Mouse (Mus musculus) forebrain, embryonic 15.5 days (tissue): ENCODE results near the gene Nln. TPM values are rescaled to one million over a fixed set of nuclear protein-coding genes. Genes with fewer than 3 reads are reported as not detected.
A peak's percentile ranks its signal among the peaks of the same experiment; 100 is the strongest.

Experiments
- ATAC-seq: fragments of 200-750 bp; cut with Nextera tagmentation; replicated peaks from 2 replicates; pipeline ENCODE4 v1.8.0; 2017; ENCODE audit warnings: mild to moderate bottlenecking, moderate TSS enrichment, moderate library complexity
- H3K27ac ChIP-seq: fragments of 300-500 bp; sonication (generic); replicated peaks from 2 replicates; pipeline ENCODE4 v1.5.1; 2015; ENCODE audit warnings: mild to moderate bottlenecking, inconsistent platforms
- H3K27me3 ChIP-seq: fragments of 300-500 bp; sonication (generic); 2 replicates; pipeline ENCODE4 v1.6.1; 2015; ENCODE audit warnings: inconsistent platforms
- H3K36me3 ChIP-seq: fragments of 300-500 bp; sonication (generic); 2 replicates; pipeline ENCODE4 v1.6.1; 2015; ENCODE audit warnings: mild to moderate bottlenecking, inconsistent platforms
- H3K4me1 ChIP-seq: fragments of 300-500 bp; sonication (generic); 2 replicates; pipeline ENCODE4 v1.6.1; 2015; ENCODE audit warnings: inconsistent platforms
- H3K4me2 ChIP-seq: fragments of 300-500 bp; sonication (generic); replicated peaks from 2 replicates; pipeline ENCODE4 v1.6.1; 2015; ENCODE audit warnings: mild to moderate bottlenecking, inconsistent platforms
- H3K4me3 ChIP-seq: fragments of 300-500 bp; sonication (generic); 2 replicates; pipeline ENCODE4 v1.5.1; 2015; ENCODE audit warnings: mild to moderate bottlenecking, inconsistent platforms
- H3K9ac ChIP-seq: fragments of 300-500 bp; sonication (generic); replicated peaks from 2 replicates; pipeline ENCODE4 v1.6.1; 2015; ENCODE audit warnings: mild to moderate bottlenecking, inconsistent platforms
- H3K9me3 ChIP-seq: fragments of 300-500 bp; sonication (generic); 2 replicates; pipeline ENCODE4 v1.6.1; 2016; ENCODE audit warnings: inconsistent platforms
- WGBS: fragments of 180-500 bp; shearing (Covaris S2); methylation state at CpG from one replicate; pipeline ENCODE4 v1.1.7; 2015; ENCODE audit warnings: mixed read lengths; 5-methylcytosine and 5-hydroxymethylcytosine counted together
- polyA plus RNA-seq: library from polyadenylated mRNA; unstranded; fragments of >200 nt; fragmentation: Nextera tagmentation; extraction: Ambion mirVana; gene quantifications from 2 replicates; pipeline ENCODE4 v1.2.1, GENCODE M21; 2015

The Nln gene
- 35.7 and 38.1 TPM in 2 replicates for polyA plus RNA-seq

- peak; percentile 96 for ATAC-seq
- Histone ChIP-seq H3K27me3 (no peaks in the 10 kb centered on the region), H3K4me3 (peak within 1 kb of the TSS; percentile 83), H3K9me3 (no peaks in the 10 kb centered on the region), H3K4me2 (peak within 1 kb of the TSS; percentile 91), H3K9ac (peak within 1 kb of the TSS; percentile 74), H3K4me1 (peaks cover 26% of the 10 kb centered on the region), H3K36me3 (peaks cover 4% of the 10 kb centered on the region; the same call in 1 of the 2 replicates), H3K27ac (peak within 1 kb of the TSS; percentile 88)
- under 1% methylated on average over 32 of the region's 44 CpGs for WGBS
Measured at GRCm38 (mm10) chr13:104109288-104109815, at the start of gene Nln, which contains the start of gene Sgtb. TSS of gene Nln (minus strand) at chr13:104109614. TSS of gene Sgtb (plus strand) at chr13:104109741.

DNA sequence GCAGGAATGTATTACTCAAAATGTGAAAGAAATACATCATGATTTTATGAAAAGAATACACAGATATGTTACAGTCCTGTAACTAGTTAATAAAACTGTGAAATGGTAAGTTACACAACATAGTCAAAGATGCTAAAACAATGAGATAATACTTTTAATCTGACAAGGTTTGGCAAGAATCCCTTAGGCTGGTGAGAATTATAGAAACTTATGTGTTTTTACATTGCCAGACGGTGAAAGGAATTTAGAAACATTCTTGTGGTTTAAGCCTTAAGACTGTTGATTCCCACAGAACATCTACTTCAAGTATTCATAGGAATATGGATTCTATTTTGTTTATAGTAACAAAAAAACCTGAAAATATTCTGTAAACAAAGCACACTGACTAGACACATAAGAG is 46.3 kb upstream of the Nln start:
- no peak for ATAC-seq
- Histone ChIP-seq H3K27ac (no peak overlapping the region), H3K9me3 (no peaks in the 10 kb centered on the region), H3K4me1 (no peaks in the 10 kb centered on the region), H3K36me3 (peaks cover 53% of the 10 kb centered on the region), H3K4me3 (no peak overlapping the region), H3K9ac (no peak overlapping the region), H3K4me2 (no peak overlapping the region), H3K27me3 (no peaks in the 10 kb centered on the region)
- 92% methylated on average over 1 of the region's 1 CpGs for WGBS

GRCm38 (mm10) chr13:104155106-104155505 is 45.7 kb upstream of the Nln start:
- H3K9ac ChIP-seq, result no peak overlapping the region
- no peak overlapping the region for H3K4me3 ChIP-seq
- no peaks in the 10 kb centered on the region for H3K27me3 ChIP-seq
- ATAC-seq, result no peak
- peaks cover 48% of the 10 kb centered on the region for H3K36me3 ChIP-seq
- no peak overlapping the region for H3K27ac ChIP-seq
- H3K9me3 ChIP-seq, result no peaks in the 10 kb centered on the region
- 91% methylated on average over 7 of the region's 7 CpGs for WGBS
- no peak overlapping the region for H3K4me2 ChIP-seq
- H3K4me1 ChIP-seq, result no peaks in the 10 kb centered on the region

DNA sequence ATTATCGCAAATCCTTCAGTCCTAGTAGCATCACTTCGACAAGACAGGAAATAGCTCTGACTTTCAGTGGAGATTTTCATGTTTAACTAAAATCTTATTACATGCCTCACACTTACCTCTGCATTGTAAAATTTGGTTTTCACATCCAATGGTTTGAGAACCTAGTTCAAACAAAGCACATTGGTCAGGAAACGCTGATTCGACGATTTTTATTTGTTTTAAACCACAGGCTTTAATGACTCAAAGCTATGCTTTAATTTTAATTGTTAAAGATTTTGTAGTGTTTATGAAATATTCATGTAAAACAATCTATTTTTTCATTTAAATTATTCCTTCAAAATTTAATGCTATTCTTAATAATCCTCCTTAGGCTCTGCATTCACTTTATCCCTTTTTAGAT is 44.8 kb upstream of the Nln start:
- WGBS, result 95% methylated on average over 5 of the region's 5 CpGs
- Histone ChIP-seq H3K4me2 (no peak overlapping the region), H3K4me3 (no peak overlapping the region), H3K27ac (no peak overlapping the region), H3K9ac (no peak overlapping the region), H3K4me1 (no peaks in the 10 kb centered on the region), H3K36me3 (peaks cover 44% of the 10 kb centered on the region), H3K9me3 (no peaks in the 10 kb centered on the region), H3K27me3 (no peaks in the 10 kb centered on the region)
- ATAC-seq, result no peak

GRCm38 (mm10) chr13:104145646-104146045 is 36.2 kb upstream of the Nln start:
- H3K36me3 ChIP-seq, result peaks cover 72% of the 10 kb centered on the region

DNA sequence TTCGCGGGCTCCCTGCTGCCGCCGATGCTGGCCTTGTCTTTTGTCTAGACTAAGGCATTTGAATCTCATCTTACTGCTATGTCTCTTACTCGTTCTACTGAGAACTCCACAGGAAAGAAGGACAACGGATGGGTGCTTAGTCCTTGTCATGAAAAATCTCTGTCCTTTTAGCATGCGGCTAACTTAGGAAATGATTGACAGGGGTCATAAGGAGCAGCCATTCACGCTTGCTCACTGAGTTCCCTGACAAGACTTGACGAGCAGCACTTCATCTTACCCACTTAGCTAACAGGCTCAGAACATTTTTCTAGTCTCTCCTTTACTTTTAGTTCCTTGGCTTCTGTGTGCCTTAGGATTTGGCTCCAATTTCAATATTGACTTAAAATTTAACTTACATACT is 35.5 kb upstream of the Nln start:
- H3K4me1 ChIP-seq, result no peaks in the 10 kb centered on the region
- H3K9me3 ChIP-seq, result no peaks in the 10 kb centered on the region
- no peak overlapping the region for H3K4me3 ChIP-seq
- WGBS, result 78% methylated on average over 9 of the region's 9 CpGs
- no peak overlapping the region for H3K4me2 ChIP-seq
- H3K9ac ChIP-seq, result no peak overlapping the region
- H3K36me3 ChIP-seq, result peaks cover 80% of the 10 kb centered on the region
- H3K27ac ChIP-seq, result no peak overlapping the region
- no peaks in the 10 kb centered on the region for H3K27me3 ChIP-seq
- no peak for ATAC-seq

More at GRCm38 (mm10) chr13:104145646-104146045, 36.2 kb upstream of the Nln start:
- Histone ChIP-seq H3K4me1 (no peaks in the 10 kb centered on the region), H3K9me3 (no peaks in the 10 kb centered on the region), H3K27me3 (no peaks in the 10 kb centered on the region), H3K27ac (no peak overlapping the region), H3K4me3 (no peak overlapping the region), H3K4me2 (no peak overlapping the region), H3K9ac (no peak overlapping the region)
- WGBS, result 90% methylated on average over 3 of the region's 3 CpGs
- ATAC-seq, result no peak

DNA sequence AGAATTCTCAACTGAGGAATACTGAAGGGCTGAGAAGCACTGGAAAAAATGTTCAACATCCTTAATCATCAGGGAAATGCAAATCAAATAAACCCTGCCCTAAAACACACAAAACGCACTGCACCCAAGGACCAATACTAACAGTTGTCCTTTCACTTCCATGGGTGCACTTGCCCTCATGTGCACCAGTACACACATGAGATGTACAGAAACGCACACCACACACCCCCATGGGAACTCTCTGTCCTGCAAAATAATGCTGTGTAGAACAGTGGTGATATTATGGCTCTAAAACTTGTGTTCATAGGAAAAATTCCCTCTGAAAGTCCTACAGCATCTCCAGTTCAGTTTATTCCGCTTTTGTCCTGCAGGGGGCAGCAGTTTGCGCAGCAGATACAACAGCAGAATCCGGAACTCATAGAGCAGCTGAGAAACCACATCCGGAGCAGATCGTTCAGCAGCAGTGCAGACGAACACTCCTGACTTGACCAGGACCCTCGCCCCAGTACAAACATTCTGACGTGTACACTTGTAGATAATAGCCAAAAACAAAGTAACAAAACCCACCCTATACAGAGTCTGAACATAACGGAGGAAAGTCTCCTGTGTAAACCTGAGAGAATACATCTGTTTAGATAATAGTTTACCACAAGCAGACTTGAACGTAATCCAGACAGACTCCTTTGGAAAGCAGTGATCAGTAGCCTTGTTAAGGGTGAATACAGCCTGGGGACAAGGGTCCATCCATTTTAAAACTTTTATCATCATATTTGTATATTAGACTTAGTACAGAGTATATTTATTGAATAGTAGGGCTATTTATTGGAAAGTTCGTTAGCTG is 30.2 kb upstream of the Nln start:
- ATAC-seq, result peak; percentile 76
- Histone ChIP-seq H3K4me3 (no peak overlapping the region), H3K9ac (no peak overlapping the region), H3K9me3 (no peaks in the 10 kb centered on the region), H3K4me1 (0 out of 2 replicates have a peak, but pooled peaks cover 3% of the 10 kb centered on the region), H3K4me2 (no peak overlapping the region), H3K27me3 (no peaks in the 10 kb centered on the region), H3K36me3 (peaks cover 61% of the 10 kb centered on the region), H3K27ac (no peak overlapping the region)
- 40% methylated on average over 13 of the region's 13 CpGs for WGBS

GRCm38 (mm10) chr13:104134510-104135085 is 25.2 kb upstream of the Nln start:
- Histone ChIP-seq H3K4me2 (no peak overlapping the region), H3K36me3 (peaks cover 56% of the 10 kb centered on the region), H3K4me1 (0 out of 2 replicates have a peak, but pooled peaks cover 4% of the 10 kb centered on the region), H3K9ac (no peak overlapping the region), H3K27me3 (no peaks in the 10 kb centered on the region), H3K9me3 (no peaks in the 10 kb centered on the region), H3K27ac (no peak overlapping the region), H3K4me3 (no peak overlapping the region)
- WGBS, result 41% methylated on average over 4 of the region's 4 CpGs
- ATAC-seq, result peak; percentile 53; the same call in 1 of the 2 replicates

GRCm38 (mm10) chr13:104132561-104132960 is 23.1 kb upstream of the Nln start:
- Histone ChIP-seq H3K4me1 (0 out of 2 replicates have a peak, but pooled peaks cover 4% of the 10 kb centered on the region), H3K4me3 (no peak overlapping the region), H3K27ac (no peak overlapping the region), H3K27me3 (no peaks in the 10 kb centered on the region), H3K36me3 (peaks cover 62% of the 10 kb centered on the region), H3K9ac (no peak overlapping the region), H3K4me2 (no peak overlapping the region), H3K9me3 (no peaks in the 10 kb centered on the region)
- ATAC-seq, result no peak
- 97% methylated on average over 2 of the region's 2 CpGs for WGBS

- Histone ChIP-seq H3K4me1 (no peaks in the 10 kb centered on the region), H3K27me3 (no peaks in the 10 kb centered on the region), H3K4me2 (no peak overlapping the region), H3K36me3 (peaks cover 36% of the 10 kb centered on the region), H3K27ac (no peak overlapping the region), H3K4me3 (no peak overlapping the region), H3K9me3 (no peaks in the 10 kb centered on the region), H3K9ac (no peak overlapping the region)
- no peak for ATAC-seq
- 93% methylated on average over 20 of the region's 20 CpGs for WGBS
Measured at GRCm38 (mm10) chr13:104123662-104124381, 14.4 kb upstream of the Nln start.

DNA sequence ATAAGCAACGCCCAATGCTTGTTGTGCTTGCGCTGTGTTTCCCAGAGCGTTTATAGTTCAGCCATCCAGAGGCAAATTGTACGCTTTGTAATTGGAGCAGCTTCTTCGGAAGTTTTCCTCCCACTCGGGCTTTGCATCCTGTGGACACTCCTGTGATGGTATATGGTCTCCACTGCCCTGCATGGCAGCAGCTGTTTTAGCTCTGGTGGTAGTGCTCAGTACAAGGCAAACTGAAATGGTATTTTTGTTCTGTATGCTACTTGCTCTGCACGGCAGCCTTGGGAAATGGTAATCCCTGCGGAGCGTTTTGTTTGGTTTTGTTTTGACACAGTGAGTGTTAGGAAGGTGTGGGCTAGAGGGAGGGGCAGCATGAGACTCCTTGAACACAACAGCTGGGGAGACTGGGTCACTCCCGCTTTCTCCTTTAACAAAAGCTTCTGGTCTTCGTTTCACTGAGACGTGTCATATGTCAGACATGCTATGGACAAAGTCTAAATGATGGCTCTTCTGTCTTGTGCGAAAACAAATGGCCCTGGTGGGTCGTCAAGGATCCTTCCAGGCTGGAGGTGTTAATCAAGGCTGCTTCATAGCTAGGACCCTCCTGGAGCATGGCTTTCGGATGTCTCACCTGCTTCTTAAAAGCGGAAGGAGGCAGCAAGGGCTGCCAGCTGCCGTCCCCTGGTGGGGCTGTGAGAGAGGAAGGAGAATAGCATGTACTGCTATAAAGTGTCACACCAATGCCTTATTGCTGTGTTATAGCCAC is 12.8 kb upstream of the Nln start:
- Histone ChIP-seq H3K36me3 (peaks cover 42% of the 10 kb centered on the region), H3K4me3 (no peak overlapping the region), H3K9ac (no peak overlapping the region), H3K4me2 (no peak overlapping the region), H3K27ac (no peak overlapping the region), H3K4me1 (no peaks in the 10 kb centered on the region), H3K27me3 (no peaks in the 10 kb centered on the region), H3K9me3 (no peaks in the 10 kb centered on the region)
- 55% methylated on average over 17 of the region's 17 CpGs for WGBS
- no peak for ATAC-seq
